Mouse (Mus musculus) forebrain, embryonic 14.5 days (tissue): ENCODE measurements around the gene Dennd2d. TPM values are rescaled to one million over a fixed set of nuclear protein-coding genes. Genes with fewer than 3 reads are reported as not detected.

Experiments used
- ATAC-seq: fragments of 200-750 bp; cut with Nextera tagmentation; 2 replicates; pipeline ENCODE4 v1.8.0; 2017; ENCODE audit warnings: mild to moderate bottlenecking, moderate library complexity
- DNase-seq: peaks from one replicate; pipeline ENCODE4 v3.0.0-alpha.2; 2015; ENCODE audit warnings: low spot score
- H3K27ac ChIP-seq: fragments of 300-500 bp; sonication (generic); 2 replicates; pipeline ENCODE4 v1.5.1; 2014; ENCODE audit warnings: low read depth, mild to moderate bottlenecking, control low read depth, low read length, moderate library complexity
- H3K27me3 ChIP-seq: fragments of 300-500 bp; sonication (generic); replicated peaks from 2 replicates; pipeline ENCODE4 v1.6.1; 2014; ENCODE audit warnings: low read length, control low read depth, mixed read lengths; ENCODE audit not compliant: control insufficient read depth, insufficient read depth
- H3K36me3 ChIP-seq: fragments of 300-500 bp; sonication (generic); 2 replicates; pipeline ENCODE4 v1.6.1; 2014; ENCODE audit warnings: low read length, control low read depth; ENCODE audit not compliant: control insufficient read depth, insufficient read depth
- H3K4me1 ChIP-seq: fragments of 300-500 bp; sonication (generic); 2 replicates; pipeline ENCODE4 v1.6.1; 2014; ENCODE audit warnings: antibody characterized with exemption, low read length, control low read depth; ENCODE audit not compliant: control insufficient read depth, insufficient read depth
- H3K4me2 ChIP-seq: fragments of 300-500 bp; sonication (generic); 2 replicates; pipeline ENCODE4 v1.6.1; 2014; ENCODE audit warnings: mild to moderate bottlenecking, control low read depth, low read length
- H3K4me3 ChIP-seq: fragments of 300-500 bp; sonication (generic); 2 replicates; pipeline ENCODE4 v1.5.1; 2014; ENCODE audit warnings: low read depth, low read length, control low read depth
- H3K9ac ChIP-seq: fragments of 300-500 bp; sonication (generic); 2 replicates; pipeline ENCODE4 v1.6.1; 2014; ENCODE audit warnings: mild to moderate bottlenecking, low read length, control low read depth, moderate library complexity
- H3K9me3 ChIP-seq: fragments of 300-500 bp; sonication (generic); replicated peaks from 2 replicates; pipeline ENCODE4 v1.6.1; 2016; ENCODE audit warnings: low read length, control low read depth, mixed read lengths; ENCODE audit not compliant: control insufficient read depth
- WGBS: fragments of 180-500 bp; shearing (Covaris S2); extraction: QIAGEN DNeasy Blood & Tissue Kit; methylation state at CpG from one replicate; pipeline ENCODE4 v1.1.7; 2014; 5-methylcytosine and 5-hydroxymethylcytosine counted together
- polyA plus RNA-seq: library from polyadenylated mRNA; unstranded; fragments of >200 nt; fragmentation: Nextera tagmentation; extraction: Ambion mirVana; gene quantifications from 2 replicates; pipeline ENCODE4 v1.2.1, GENCODE M21; 2014

Gene Dennd2d
- polyA plus RNA-seq, 1 experiment from 2014 or later: 0.56 TPM

DNA sequence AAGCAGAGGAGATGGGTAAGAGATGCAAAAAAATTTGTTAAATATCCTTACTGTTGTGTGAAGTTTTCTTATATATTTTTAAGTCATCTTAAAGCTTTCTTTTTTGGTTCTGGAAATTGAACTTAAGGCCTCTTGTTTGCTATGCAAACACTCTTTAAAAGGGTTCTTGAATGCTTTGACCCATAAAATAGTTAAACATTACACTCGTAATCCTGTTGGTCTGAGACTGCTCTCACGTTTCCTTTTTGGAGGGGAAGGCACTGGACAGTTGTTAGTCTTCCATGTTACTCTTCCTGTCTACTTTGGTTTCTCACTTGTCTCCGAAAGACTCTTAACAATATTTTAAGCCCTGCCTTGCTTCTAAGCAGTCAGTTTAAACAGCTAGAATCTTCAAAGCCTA, 66.8 kb downstream of the Dennd2d start:
- no peak overlapping the region for H3K4me3 ChIP-seq
- no peaks in the 10 kb centered on the region for H3K9me3 ChIP-seq
- H3K36me3 ChIP-seq: peaks cover 9% of the 10 kb centered on the region; the same call in 1 of the 2 replicates
- DNase-seq (no peak), ATAC-seq (no peak)
- peaks cover 15% of the 10 kb centered on the region; the same call in 1 of the 2 replicates for H3K4me1 ChIP-seq
- H3K27ac ChIP-seq: no peak overlapping the region
- 63% methylated on average over 3 of the region's 3 CpGs for WGBS
- no peaks in the 10 kb centered on the region for H3K27me3 ChIP-seq
- H3K9ac ChIP-seq: no peak overlapping the region
- peak overlapping the region; percentile 27 for H3K4me2 ChIP-seq

Other genes starting within 250 kb of the Dennd2d start
- gene Chil6, start 76.2 kb upstream of the Dennd2d start, polyA plus RNA-seq: not detected in 2 replicates
- gene Dram2, start 65.4 kb downstream of the Dennd2d start, polyA plus RNA-seq: 62.2 and 65.9 TPM in 2 replicates
- gene Cept1, start 65.4 kb downstream of the Dennd2d start, polyA plus RNA-seq: 44.1 and 54.8 TPM in 2 replicates
- gene Lrif1, start 202.6 kb downstream of the Dennd2d start, polyA plus RNA-seq: 19.5 and 21.6 TPM in 2 replicates